In genomic region chr10:56468993-56469712, GRCm38 (mm10) we compare ENCODE assay signal across 7 mouse cellular contexts.
DNase-seq lines count a peak whose midpoint lies in the region; ATAC-seq lines count a peak whose summit lies in the region.

No protein-coding gene starts in this region.

- peak overlapping the region; percentile 90 for H3K27ac ChIP-seq in embryonic facial prominence, embryonic 14.5 days (replicated peaks; ENCODE audit: low read depth, low read length)
- H3K27ac ChIP-seq in limb, embryonic 11.5 days (replicated peaks; ENCODE audit: low read depth, low read length) = peak overlapping the region; percentile 36; the same call in 1 of the 2 replicates
- 0 out of 2 replicates have a peak overlapping the region, but pooled peaks have one; percentile 26 for H3K27ac ChIP-seq in stomach, embryonic 16.5 days (ENCODE audit: low read length)

- no peaks in the 10 kb centered on the region for H3K27me3 ChIP-seq in embryonic facial prominence, embryonic 14.5 days (replicated peaks; ENCODE audit: control insufficient read depth, insufficient read depth, low read length)
- no peaks in the 10 kb centered on the region for H3K27me3 ChIP-seq in limb, embryonic 11.5 days (ENCODE audit: control insufficient read depth, insufficient read depth, low read length)
- no peaks in the 10 kb centered on the region for H3K27me3 ChIP-seq in stomach, embryonic 16.5 days (ENCODE audit: control insufficient read depth, insufficient read depth, low read length)

- no peaks in the 10 kb centered on the region for H3K36me3 ChIP-seq in embryonic facial prominence, embryonic 14.5 days (ENCODE audit: control insufficient read depth, insufficient read depth, low read length)
- H3K36me3 ChIP-seq in limb, embryonic 11.5 days (ENCODE audit: control insufficient read depth, insufficient read depth, low read length) = no peaks in the 10 kb centered on the region
- no peaks in the 10 kb centered on the region for H3K36me3 ChIP-seq in stomach, embryonic 16.5 days (ENCODE audit: control insufficient read depth, insufficient read depth, low read length)

- DNase-seq in urinary bladder, postnatal 36 days (ENCODE audit: low spot score in 2 of 2) = peak; percentile 10 to 20
- no peak for DNase-seq in urinary bladder, postnatal 10 days (ENCODE audit: low spot score)
- DNase-seq in embryonic facial prominence, embryonic 14.5 days (ENCODE audit: low spot score) = peak; percentile 87
- DNase-seq in heart, postnatal 14 days = peak; percentile 24 to 56
- DNase-seq in limb, embryonic 11.5 days (ENCODE audit: low spot score) = peak; percentile 62
- DNase-seq in layer of hippocampus, adult 11-12 months (ENCODE audit: low spot score) = no peak

- H3K4me3 ChIP-seq in embryonic facial prominence, embryonic 14.5 days (ENCODE audit: low read depth, low read length) = peak overlapping the region; percentile 32
- no peak overlapping the region for H3K4me3 ChIP-seq in limb, embryonic 11.5 days (ENCODE audit: low read depth, low read length)
- peak overlapping the region; percentile 16 for H3K4me3 ChIP-seq in stomach, embryonic 16.5 days (replicated peaks; ENCODE audit: low read length)

- H3K4me2 ChIP-seq in embryonic facial prominence, embryonic 14.5 days (ENCODE audit: low read depth, low read length) = peak overlapping the region; percentile 54
- H3K4me2 ChIP-seq in limb, embryonic 11.5 days (ENCODE audit: low read depth, severe bottlenecking) = peak overlapping the region; percentile 20; the same call in 1 of the 2 replicates
- H3K4me2 ChIP-seq in stomach, embryonic 16.5 days (ENCODE audit: low read depth, low read length) = peak overlapping the region; percentile 42

- intact Hi-C loops in heart, postnatal 14 days (cut with DNase I) = loop anchor here (2.0 kb wide), 1 partner anchor 90 kb away; no protein-coding TSS in a partner anchor

- peak; percentile 79 for ATAC-seq in embryonic facial prominence, embryonic 14.5 days (ENCODE audit: low read depth)
- ATAC-seq in limb, embryonic 11.5 days (ENCODE audit: insufficient number of reproducible peaks, low FRiP score, low TSS enrichment, low read depth) = no peak
- no peak for ATAC-seq in stomach, embryonic 16.5 days (ENCODE audit: insufficient read depth, low FRiP score)

- H3K4me1 ChIP-seq in embryonic facial prominence, embryonic 14.5 days (ENCODE audit: control insufficient read depth, insufficient read depth, low read length) = 0 out of 2 replicates have a peak, but pooled peaks cover 3% of the 10 kb centered on the region
- 0 out of 2 replicates have a peak, but pooled peaks cover 3% of the 10 kb centered on the region for H3K4me1 ChIP-seq in limb, embryonic 11.5 days (ENCODE audit: control insufficient read depth, insufficient read depth, low read length)
- no peaks in the 10 kb centered on the region for H3K4me1 ChIP-seq in stomach, embryonic 16.5 days (ENCODE audit: control insufficient read depth, insufficient read depth, low read length)

- H3K9ac ChIP-seq in embryonic facial prominence, embryonic 14.5 days (ENCODE audit: low read depth, low read length) = peak overlapping the region; percentile 55
- H3K9ac ChIP-seq in limb, embryonic 11.5 days (ENCODE audit: low read length) = no peak overlapping the region
- H3K9ac ChIP-seq in stomach, embryonic 16.5 days (ENCODE audit: low read length) = peak overlapping the region; percentile 38

- H3K9me3 ChIP-seq in embryonic facial prominence, embryonic 14.5 days (ENCODE audit: control insufficient read depth, low read length) = no peaks in the 10 kb centered on the region
- H3K9me3 ChIP-seq in limb, embryonic 11.5 days (ENCODE audit: control insufficient read depth, low read length) = no peaks in the 10 kb centered on the region
- no peaks in the 10 kb centered on the region for H3K9me3 ChIP-seq in stomach, embryonic 16.5 days (replicated peaks; ENCODE audit: control insufficient read depth, low read length)

- 11% methylated on average over 15 of the region's 15 CpGs for WGBS in embryonic facial prominence, embryonic 14.5 days
- WGBS in limb, embryonic 11.5 days = 29% methylated on average over 15 of the region's 15 CpGs
- 26% methylated on average over 15 of the region's 15 CpGs for WGBS in stomach, embryonic 16.5 days

Comparison
In these comparisons a context has a peak if more than half of its experiments do, and no peak if none do; other contexts are left out.
1. DNase-seq: peak in urinary bladder, postnatal 36 days (2 of 2), embryonic facial prominence, embryonic 14.5 days (single experiment), heart, postnatal 14 days (2 of 2) and limb, embryonic 11.5 days (single experiment); none in urinary bladder, postnatal 10 days (single experiment) and layer of hippocampus, adult 11-12 months (single experiment).
2. H3K27ac ChIP-seq: peak in every context shown above with its lines; median percentile 90 in embryonic facial prominence, embryonic 14.5 days; 36 in limb, embryonic 11.5 days; 26 in stomach, embryonic 16.5 days.
3. Peak in every context shown above with its lines, with median percentiles within 50 percentile points of each other: H3K4me2 ChIP-seq.